Mouse (Mus musculus) c-Kit-positive CD71-negative TER-119-negative erythroid progenitor cells, embryonic 14.5 days (primary cell): ENCODE measurements around the gene Chd9.

Source experiments
- DNase-seq: peaks from one replicate; pipeline ENCODE4 v3.0.0-alpha.2; 2013; ENCODE audit warnings: low read depth

The Chd9 gene

GRCm38 (mm10) chr8:91082428-91082827, 254.3 kb downstream of the Chd9 start:
- no peak for DNase-seq

GRCm38 (mm10) chr8:91088452-91088851, 260.3 kb downstream of the Chd9 start:
- no peak for DNase-seq

GRCm38 (mm10) chr8:91089601-91090000, 261.4 kb downstream of the Chd9 start:
- DNase-seq = no peak

DNA sequence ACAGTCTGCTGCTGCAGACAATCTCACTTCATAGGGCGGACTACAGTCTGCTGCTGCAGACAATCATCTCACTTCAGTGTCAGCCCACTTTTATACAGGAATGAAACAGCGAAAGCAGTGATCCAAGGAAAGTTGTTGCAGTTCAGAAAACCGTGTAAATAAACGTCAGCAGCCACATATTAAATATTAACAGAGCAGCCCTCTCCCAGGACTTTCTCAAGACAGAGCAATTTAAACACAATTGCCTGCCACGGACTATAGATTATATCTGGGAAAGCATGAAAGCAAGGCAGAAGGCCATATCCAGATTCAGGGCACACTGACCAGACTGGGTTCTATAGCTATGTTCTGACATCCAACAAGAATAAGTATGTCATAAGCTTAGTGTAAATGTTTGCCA, 266.0 kb downstream of the Chd9 start:
- no peak for DNase-seq

- DNase-seq = no peak
Measured at GRCm38 (mm10) chr8:91098106-91098505, 270.0 kb downstream of the Chd9 start.
